Mouse (Mus musculus): ENCODE data around the gene Dapk3.
"Not testable (repeated sequence)": the region's sequence is repeated elsewhere in the genome, so short reads cannot be mapped to it uniquely, and the experiment has no call there.

The Dapk3 gene

DNA sequence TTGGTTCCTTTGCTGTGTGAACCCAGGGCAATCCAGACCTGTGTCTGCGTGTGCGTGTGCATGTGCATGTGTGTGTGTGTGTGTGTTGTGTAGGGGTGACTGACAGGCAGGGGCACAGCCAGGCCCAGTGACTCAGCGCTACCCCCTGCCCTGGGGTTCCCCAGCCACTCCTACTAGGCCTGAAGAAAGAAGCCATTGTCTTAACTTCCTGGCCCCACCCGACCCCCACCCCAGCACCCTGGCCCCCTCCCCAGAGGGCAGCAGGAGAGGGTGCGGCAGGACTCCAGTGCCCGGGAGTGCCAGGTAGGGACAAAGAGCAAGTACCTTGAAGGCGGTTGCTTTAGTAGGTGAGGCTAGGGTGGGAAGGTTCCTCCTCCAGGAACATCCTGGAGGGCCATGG lies 37.0 kb upstream of the Dapk3 start:
- no peak for DNase-seq (ENCODE audit: low read depth, low spot score)

DNA sequence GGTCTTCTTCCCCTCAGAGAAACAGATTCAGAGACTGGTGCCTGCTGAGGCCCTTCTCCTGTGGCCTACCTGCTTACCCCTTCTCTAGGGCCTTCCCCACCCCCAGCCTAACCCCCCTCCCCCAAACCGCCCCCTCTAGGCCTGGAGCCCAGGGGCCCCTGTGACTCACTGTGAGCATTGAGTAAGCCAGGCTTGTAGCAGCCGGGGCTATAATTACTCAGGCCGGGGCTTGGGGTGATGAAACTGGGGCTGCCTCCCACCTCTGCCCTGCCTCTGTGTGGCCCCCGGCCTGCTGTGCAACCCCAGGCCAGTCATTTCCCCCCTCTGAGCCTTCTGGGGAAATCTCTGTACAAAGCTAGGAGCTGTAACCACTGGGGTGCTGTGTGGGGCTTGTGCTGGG lies 36.5 kb upstream of the Dapk3 start:
- no peak for DNase-seq (ENCODE audit: low read depth, low spot score)

DNA sequence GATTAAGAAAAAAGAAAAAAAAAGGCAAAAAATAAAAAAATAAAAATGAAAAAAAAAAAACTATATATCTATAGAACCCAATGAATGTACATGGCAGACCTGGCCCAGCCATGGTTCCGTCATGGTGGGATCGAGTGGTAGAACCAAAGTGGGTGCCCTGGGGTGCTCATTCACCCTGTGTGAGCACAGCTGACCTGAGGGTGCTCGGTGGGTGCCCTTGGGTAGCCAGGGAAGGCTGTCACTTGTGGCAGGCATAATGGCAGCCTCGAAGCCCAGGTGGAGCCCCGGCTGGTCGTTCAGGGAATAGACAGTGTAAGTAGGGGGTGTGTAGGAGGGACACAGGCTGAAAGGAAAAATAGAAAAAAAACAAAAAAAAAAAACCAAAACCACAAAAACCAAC lies 31.5 kb upstream of the Dapk3 start:
- DNase-seq (ENCODE audit: low read depth, low spot score) = no peak

DNA sequence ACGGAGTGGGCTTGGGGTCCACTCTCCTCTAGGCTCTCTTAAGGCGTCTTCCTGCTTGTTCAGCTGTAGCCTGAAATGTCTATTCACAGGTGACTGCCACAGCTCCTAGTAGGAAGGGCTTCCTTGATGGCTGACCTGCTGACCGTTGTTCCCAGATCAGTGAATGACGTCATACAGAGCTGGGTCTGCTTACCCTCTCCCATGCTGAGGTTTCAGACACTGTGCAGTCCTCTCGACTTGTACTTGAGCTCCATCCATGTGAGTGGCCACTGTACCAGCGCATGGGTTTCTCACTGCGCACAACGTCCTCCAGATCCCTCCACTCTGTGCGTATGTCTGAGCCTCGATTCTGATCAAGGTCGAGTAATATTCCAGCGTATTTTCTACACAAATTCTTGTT lies 30.2 kb upstream of the Dapk3 start:
- no peak for DNase-seq (ENCODE audit: low read depth, low spot score)

DNA sequence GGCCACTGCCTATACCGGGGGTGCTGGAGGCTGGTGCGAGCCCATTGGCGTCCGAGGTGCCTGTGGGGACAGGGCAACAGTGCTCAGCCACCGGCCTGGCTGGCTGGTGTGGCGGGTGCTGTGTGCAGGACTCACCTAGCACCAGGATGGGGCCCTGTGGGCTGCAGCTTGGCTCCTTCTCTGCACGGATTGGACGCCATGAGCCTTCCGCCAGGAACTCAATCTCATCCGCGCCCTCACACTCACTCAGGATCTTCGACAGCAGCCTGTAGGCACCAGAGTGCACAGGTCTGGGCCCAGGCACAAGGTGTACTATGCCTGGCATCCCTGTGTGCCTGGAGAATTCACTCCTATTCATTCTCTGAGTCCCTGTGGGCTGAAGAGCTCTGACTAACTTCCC lies 28.5 kb upstream of the Dapk3 start:
- DNase-seq (ENCODE audit: low read depth, low spot score) = no peak

DNA sequence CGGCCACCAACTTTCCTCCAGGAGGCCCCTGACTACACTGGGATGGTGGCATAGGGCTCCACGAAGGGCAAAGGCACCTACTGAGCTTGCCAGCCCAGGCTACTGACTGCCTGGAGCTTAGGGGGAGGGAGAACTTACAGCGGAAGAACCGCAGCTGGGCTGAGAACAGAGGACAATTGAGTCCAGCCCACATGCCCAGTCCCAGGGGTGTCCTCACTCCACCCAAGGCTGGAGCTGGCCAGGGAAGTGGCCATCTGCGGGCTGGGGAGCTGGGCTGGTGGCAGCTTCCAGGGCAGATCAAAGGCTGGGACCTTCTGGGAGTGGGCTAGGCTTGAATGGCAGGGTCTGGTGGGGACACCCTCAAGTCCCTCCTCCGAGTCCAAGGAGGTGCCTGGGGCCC lies 28.1 kb upstream of the Dapk3 start:
- DNase-seq (ENCODE audit: low read depth, low spot score) = no peak

DNA sequence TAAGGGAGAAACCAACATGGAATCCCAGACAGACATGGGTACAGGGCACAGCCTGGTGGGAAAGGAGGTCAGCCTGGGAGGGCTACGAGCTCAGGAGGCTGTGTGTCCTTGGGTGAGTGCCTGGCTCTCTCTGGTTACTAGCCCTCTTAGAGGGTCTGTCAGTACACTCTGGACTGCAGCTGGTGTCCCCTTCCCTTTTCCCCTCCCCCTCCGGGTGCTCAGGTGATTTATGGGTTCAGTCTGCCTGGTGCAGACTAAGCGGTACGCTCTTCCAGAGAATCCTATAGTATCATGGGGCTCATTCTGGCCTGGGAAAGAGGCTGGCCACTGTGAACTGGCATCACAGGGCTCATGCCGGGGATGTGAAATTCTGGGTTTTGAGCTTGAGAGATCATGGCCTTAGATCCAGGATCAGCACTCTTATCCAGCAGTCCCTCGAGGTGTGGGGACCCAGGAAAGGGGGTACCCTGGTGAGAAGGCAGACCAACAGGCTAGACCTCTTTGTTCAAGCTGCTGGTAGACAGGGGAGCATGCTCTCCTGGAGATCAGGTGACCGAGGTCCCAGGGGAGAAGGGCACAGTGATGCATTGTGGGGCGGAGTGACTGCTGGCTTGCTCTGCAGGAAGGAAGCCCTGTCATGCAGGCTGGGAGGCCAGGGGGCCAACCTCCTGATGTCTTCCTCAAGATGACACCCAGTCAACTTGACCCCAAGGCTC lies 21.0 kb upstream of the Dapk3 start:
- DNase-seq (ENCODE audit: low read depth, low spot score) = no peak

DNA sequence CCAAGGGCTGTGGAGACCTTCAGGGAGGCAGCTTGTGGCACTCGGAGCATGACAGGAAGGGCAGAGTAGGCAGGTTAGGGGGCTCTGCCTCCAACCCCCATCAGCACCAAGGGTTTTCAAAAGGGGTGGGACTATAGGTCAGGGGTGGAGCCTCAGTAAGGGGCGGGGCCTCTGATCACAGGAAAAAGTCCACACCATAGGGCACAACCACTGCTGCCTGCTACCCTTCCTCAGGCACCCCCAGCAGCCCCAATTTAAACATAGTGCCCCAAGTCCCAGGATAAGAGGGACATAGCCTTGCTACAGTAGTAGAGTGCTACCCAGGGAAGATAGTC lies 20.5 kb upstream of the Dapk3 start:
- no peak for DNase-seq (ENCODE audit: low read depth, low spot score)

DNA sequence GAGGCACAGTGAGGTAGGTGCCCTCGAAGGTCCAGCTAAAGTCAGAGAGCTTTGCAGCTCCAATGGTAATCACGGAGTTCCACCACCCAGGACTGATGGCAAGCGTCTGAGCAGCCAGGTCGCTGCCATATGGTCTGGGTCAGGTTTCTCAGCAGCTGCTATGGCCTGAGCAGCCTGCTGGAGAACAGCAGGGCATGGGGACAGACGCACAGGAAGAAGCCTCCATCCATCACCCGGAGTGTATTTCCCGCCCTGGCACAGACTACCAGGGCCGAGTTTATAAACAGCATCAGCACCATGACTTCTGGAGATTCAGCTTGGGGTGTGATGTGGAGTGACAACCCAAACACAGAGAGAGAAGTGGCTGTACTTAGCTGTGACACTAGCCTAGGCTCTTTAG lies 17.7 kb upstream of the Dapk3 start:
- no peak for DNase-seq (ENCODE audit: low read depth, low spot score)

DNA sequence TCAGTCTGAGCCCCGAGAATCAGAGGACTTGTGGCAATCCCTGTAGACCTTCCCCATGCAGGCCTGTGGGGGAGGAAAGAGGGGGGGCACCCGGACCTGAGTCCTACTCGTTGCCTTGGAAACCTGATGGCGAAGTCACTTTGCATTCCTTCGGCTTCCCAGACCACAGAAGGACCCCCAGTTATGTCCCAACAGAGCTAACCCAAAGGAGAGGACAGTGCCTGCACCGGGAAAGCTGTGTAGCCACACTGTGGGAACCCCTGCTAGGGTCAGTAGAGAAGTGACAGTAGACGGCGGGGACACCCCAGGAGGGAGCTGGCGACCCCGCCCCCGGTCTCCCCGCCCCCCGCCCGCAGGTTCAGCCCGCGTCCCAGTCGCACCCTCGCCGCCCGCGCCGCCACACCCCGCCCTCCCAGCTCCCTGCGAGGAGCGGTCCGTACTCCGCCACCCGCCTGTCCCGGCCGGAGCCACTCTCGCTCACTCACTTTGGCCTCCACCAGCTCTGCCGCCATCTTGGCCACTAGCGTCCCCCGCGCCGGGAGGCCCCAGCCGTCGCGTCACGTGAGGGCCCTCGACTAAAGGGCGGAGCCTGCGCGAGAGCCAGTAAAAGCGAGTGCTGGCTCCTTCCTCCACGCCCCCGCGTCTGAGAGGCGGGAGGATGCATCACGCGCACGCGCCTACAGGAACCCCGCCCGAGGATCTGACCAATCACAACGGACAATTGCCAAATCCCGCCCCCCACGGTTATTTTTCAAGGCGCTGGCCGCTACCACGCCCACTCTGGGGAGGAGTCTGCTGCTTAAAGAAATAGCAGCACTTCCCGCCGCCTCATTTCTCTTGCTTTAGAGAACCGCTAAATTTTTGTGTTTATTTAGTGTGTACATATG lies 15.4 kb upstream of the Dapk3 start, which contains the start of gene Pias4:
TSS of gene Pias4 (minus strand) at position 724 of the 887 bp plus-strand sequence.
- peak; percentile 99 for DNase-seq (ENCODE audit: low read depth, low spot score)

DNA sequence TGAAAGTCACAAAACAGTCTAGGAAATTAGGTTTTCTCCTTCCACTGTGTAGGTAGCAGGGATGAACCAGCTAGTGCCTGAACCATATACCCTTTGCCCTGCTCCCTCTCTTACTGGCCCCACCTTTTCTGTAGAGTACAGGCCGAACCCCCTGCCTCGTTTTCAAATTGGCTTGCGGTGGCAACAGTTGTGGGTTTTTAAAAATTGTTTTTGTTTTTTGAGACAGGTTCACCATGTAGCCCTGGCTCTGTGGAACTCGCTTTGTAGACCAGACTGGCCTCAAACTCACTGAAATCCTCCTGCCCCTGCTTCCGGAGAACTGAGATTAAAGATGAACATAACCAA lies 14.7 kb upstream of the Dapk3 start:
- DNase-seq (ENCODE audit: low read depth, low spot score) = no peak

DNA sequence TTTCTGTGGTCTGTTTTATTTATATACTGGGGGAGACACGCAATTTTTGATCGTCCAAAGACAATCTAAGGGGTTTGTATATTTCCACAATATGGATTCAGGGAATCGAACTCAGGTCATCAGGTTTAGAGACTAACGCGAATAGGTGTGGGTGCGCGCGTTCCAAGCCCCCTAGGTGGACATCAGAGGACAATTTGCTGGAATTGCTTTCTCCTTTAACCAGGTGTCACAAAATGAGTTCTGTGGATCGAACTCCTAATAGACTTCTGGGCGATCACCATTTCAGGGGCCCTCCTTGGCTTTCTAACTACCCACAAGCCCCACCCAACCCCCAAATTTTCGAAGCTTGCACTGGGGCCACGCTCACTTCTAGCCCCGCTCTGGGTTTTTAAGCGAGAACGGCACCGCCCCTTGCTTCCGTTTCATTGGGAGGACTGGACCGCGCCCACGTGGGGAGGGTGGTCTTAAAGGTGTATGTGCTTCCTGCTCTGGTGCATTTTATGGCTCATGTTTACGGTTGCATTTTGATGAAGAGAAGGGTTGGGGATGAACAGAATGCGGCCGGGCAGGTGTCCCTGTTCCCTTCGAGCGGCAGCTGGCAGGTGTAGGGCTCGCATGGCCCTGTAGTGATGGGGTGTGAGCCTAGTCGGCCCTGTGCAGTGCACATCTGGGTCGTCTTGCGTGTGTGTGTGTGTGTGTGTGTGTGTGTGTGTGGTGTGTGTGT lies 14.1 kb upstream of the Dapk3 start:
- no peak for DNase-seq (ENCODE audit: low read depth, low spot score)

DNA sequence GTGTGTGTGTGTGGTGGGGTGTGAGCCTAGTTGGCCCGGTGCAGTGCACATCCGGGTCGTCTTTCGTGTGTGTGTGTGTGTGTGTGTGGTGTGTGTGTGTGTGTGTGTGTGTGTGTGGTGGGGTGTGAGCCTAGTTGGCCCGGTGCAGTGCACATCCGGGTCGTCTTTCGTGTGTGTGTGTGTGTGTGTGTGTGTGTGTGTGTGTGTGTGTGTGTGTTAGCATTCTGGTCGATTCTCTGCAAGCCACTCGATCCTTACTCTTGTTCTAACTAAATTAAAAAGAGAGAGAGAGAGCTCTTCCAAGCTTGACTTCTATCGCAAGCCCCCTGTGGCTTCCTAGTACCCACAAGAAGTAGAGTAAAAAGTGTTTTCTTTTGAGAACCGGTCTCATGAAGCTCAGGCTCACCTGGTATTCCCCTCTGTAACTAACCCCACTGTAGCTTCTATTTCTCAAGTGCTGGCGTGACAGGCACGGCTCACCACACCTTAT lies 13.3 kb upstream of the Dapk3 start:
- not testable (repeated sequence) for DNase-seq (ENCODE audit: low read depth, low spot score)

DNA sequence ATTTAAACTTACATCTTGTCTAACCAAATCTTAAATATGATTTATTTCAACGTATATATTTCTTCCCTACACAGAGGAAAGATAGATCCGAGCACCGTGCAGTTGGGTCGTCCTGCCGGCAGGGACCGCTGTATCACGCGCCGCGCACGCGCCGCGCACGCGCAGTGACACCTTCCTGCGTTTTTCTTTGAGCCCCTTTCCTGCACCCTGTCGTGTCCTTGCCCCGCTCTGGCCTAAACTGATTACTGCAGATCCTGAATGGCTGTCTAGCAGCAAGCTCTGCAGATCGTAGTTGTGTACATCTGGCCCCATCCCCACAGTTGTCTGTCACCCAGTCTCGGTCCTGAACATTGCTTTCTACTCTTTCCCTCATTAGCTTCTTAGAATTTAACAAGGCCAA lies 9.7 kb upstream of the Dapk3 start:
- no peak for DNase-seq (ENCODE audit: low read depth, low spot score)

DNA sequence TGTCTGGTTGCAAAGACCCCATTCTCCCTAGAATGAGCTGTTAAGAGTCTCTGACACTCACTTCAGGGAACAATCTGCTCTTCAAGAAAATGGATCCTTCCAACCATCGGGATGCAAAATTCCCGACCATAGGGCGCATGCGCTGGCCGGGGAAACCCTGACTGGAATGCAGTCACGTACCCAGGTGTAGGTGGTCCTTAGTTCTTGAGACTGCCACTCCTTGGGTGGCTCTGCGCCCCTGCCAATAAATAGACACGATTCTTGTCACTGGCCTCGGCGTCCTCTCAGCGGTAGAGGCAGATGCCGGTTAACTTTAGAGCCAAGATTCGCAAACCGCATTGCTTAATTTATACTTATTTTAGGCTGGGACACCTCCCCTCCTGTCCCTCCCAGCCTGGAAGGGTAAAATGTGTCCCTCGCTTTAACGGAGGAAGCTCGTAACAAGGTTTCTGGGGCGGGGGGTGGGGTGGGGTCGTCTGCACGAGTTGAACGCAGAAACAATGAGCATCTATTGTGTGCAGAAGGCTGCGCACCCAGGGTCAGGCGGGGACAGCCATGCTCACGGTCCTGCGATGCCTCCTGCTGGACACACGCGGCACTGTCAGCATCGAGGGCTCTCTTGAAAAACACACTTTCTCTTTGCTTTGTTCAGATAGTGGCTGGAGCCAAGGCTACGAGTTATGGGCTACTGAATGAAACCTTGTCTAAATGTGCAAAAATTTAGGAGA lies 8.0 kb upstream of the Dapk3 start:
- DNase-seq (ENCODE audit: low read depth, low spot score) = no peak

DNA sequence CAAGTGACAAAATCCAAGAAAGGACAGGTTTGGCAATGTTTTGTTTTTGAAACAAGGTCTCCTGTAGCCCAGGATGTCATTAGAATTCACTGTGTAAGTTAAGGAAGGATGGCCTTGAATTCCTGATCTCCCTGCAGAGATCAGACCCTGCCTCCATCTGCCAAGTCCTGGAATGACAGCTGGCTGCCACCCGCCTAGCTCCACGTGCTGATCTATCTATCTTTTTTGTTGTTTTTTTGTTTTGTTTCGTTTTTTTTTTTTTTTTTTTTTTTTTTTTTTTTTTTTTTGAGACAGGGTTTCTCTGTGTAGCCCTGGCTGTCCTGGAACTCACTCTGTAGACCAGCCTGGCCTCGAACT lies 7.5 kb upstream of the Dapk3 start:
- not testable (repeated sequence) for DNase-seq (ENCODE audit: low read depth, low spot score)

DNA sequence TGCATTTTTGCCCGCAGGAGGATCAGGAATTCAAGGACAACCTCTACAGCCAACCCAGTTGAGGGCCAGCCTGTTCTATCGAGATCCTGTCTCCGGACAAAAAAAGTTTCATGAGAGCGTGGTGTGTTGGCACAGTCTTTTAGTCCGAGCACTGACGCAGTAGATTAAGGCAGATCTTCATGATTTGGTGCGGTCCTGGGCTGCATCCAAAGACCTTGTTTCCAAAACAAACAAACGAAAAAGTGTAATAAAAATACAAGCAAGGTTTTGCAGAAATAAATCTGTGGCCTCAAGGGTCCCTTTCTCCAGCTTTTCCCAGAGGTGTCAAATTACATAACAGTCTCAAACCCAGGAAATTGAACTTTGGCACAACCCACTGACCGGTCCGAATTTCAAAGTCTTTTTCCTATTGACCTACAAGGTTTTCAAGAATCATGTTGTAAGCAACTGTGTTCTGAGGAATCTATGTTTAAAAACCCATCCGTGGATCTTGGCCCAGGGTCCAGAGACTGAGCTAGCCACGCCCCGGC lies 6.8 kb upstream of the Dapk3 start:
- no peak for DNase-seq (ENCODE audit: low read depth, low spot score)

DNA sequence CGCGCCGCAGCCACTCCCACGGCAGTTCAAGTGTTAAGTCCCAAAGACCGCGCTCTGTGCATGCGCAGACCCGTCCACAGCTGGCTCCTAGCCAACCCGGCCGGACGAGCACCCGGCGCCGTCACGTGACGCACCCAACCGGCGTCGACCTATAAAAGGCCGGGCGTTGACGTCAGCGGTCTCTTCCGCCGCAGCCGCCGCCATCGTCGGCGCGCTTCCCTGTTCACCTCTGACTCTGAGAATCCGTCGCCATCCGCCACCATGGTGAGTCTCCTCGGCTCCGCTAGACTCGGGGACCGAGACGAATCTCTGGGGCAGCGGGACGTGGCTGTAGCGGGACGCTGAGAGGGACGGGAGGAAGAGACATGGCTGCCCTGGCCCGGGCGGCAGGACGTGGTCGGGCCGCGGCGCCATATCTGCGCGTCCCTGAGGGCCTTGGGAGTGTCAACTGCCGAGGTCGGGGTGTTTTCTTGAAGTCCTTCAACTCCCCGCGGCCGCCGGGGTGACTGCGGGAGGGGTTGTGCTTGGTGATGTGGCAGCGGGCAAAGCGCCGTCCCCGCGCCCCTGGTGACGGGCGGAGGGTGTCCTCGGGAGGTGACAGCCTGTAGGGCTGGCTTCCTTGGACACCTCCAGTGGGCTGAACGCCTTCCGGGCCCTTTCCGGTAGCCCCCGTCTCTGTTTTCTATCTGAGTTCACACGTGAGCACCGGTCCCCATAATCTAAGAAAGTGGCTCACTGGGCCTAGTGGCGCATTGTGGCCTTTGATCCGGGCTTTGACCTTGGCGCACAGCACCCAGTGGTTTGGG lies 6.1 kb upstream of the Dapk3 start, which contains the start of gene Eef2:
TSS of gene Eef2 (plus strand) at position 166 of the 806 bp plus-strand sequence.
- DNase-seq (ENCODE audit: low read depth, low spot score) = peak; percentile 90

DNA sequence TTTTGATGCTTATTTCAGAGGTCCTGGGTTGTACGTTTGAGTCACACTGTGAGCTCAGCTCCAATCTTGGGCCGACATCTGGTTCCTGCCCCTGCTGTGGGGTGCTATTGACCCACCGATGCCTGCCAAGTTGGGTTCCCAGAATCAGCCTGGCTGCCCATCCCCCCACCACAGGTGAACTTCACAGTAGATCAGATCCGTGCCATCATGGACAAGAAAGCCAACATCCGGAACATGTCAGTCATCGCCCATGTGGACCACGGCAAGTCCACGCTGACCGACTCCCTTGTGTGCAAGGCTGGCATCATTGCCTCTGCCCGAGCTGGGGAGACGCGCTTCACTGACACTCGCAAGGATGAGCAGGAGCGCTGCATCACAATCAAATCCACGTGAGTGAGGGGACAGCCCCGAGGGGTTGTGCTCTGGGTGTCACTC lies 5.3 kb upstream of the Dapk3 start:
- no peak for DNase-seq (ENCODE audit: low read depth, low spot score)

DNA sequence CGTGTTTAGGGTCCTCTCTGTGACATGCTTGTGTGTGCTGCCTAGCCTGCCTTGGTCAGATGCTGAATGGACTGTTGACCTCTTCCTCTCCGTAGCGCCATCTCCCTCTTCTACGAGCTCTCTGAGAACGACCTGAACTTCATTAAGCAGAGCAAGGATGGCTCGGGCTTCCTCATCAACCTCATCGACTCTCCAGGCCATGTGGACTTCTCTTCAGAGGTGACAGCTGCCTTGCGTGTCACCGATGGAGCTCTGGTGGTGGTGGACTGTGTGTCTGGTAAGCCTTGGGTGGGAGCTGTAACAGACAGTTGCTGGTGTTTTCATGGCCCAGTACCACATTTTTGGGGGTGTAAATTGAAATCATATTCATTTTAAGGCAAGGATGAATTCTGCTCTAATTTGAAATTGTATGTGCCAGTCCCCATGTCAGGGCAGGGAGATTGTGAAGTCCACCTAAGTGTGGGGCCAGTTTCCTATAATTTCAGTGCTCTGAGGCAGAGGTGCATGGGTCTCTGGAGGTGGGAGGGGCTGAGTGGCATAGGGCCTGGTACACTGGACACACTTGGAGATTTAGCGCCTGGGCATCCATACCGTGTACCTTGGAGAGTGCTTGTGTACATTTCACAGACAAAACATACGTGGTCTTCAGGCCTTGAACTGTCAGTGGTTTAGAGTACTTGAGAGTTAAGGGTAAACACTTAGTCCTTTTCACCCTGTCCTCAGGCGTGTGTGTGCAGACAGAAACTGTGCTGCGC lies 4.7 kb upstream of the Dapk3 start:
- DNase-seq (ENCODE audit: low read depth, low spot score) = no peak

Measured in WW6 (cell line).